Mouse (Mus musculus): ENCODE measurements at regions not wholly inside any gene's neighbourhood (a gene's known extent, or its start where the extent isn't known, plus 50 kb on each side); places are given as distances from the start of the nearest gene placed in this dataset.
"Not testable (repeated sequence)": the region's sequence is repeated elsewhere in the genome, so short reads cannot be mapped to it uniquely, and the experiment has no call there.

GRCm38 (mm10) chr5:28775648-28776359 lies 308.7 kb upstream of the Shh start:
- no peak for ATAC-seq (ENCODE audit: low TSS enrichment)

- no peak for ATAC-seq (ENCODE audit: low TSS enrichment)
Measured at GRCm38 (mm10) chr5:28771796-28772195, 304.7 kb upstream of the Shh start.

DNA sequence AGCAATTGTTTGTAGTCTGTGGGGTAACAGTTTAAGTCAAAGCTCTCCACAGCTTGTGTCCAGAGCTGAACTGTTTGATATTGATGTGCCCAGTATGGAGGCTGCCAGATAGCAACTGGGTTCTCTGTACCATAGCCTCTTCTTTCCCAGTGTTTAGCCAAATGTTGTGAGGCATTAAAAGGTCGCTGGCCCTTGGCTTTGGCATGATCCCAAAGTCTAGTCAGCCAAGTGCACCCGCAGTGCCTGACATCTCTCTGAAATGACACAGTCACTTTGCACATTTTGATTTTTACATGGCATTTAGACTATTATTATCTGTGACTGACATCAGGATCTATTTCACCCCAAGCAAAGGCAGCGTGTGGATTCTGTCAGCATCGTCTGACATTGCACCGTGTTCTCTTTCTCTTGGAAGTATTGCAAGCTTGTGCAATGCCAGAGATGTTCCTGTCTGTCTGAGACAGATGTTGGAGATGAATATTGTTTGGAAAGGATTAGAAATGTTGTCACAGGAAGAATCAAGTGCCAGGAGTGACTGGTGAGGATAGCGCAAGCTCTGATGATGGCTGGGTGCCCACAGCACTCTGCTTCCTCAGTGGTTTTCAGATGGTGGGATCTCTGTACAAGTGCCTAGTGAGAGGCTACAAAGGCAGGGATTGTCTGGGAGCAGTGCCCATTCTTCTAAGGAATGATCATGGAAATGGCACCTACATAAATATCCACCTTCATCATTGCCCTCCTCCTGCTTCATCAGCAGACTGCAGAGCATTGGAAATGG lies 289.3 kb upstream of the Shh start:
- ATAC-seq (ENCODE audit: low TSS enrichment) = no peak

DNA sequence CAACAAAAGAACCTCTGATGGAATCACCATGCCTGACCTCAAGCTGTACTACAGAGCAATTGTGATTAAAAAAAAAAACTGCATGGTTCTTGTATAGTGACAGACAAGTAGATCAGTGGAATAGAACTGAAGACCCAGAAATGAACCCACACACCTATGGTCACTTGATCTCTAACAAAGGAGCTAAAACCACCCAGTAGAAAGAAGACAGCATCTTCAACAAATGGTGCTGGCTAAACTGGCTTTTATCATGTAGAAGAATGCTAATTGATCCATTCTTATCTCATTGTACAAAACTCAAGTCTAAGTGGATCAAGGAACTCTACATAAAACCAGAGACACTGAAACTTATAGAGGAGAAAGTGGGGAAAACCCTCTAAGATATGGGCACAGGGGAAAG lies 284.8 kb upstream of the Shh start:
- not testable (repeated sequence) for ATAC-seq (ENCODE audit: low TSS enrichment)

DNA sequence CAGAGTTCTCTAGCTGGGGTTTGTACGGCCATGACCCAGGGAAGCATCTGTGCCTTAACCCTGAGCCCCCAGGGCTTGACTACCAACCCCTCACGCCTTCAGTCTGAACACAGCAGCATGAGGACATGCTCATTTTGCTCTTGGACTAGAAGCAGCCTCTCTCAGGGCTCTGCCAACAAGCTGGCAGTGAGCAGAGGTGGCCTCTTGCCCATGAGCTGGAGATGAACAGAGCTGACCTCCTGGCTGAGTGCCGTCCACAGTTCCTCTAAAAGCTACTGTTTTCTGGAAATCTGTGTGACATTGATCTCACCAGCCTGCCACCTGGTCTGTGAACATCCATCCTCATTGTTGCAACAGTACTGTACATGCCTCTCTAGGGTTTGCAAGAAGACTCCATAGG lies 267.7 kb upstream of the Shh start:
- ATAC-seq (ENCODE audit: low TSS enrichment) = peak; percentile 23

DNA sequence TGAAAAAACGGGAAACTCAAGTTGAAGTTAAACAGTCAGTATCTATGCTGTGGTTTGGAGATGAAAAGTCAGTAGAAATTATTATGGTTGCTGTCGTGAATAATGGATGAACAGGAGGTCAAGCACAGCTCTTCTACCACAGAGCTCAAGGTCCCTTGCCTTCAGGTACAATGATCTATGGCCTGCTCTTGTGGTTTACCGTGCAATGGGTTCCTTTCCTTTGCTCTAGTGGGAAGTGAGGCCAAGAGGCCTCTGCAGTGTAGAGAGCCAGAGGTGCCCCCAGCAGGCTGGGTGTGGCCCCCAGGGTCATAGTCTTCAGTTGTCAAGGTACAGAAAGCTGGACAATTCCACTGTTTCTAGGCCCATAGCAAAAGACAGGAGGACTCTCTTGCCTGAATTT lies 255.0 kb upstream of the Shh start:
- no peak for ATAC-seq (ENCODE audit: low TSS enrichment)

DNA sequence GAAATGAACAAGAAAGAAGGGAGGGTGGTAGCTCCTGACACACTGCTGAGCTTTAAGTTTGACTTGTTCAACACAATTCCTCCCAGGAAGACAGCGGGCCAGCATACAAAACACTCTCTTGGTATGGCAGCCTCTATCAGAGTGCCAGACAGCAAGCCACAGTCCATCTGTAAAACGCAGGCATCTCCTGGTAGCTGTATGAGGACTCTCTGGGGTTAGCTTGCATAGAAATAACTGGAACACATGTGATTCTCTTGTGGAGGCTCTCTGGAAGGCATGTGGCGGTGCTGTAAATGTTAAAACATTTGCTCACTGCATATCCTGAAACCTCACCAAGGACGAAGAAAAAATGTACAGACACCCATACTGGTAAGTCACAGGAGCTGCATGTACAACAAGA lies 247.9 kb upstream of the Shh start:
- no peak for ATAC-seq (ENCODE audit: low TSS enrichment)

DNA sequence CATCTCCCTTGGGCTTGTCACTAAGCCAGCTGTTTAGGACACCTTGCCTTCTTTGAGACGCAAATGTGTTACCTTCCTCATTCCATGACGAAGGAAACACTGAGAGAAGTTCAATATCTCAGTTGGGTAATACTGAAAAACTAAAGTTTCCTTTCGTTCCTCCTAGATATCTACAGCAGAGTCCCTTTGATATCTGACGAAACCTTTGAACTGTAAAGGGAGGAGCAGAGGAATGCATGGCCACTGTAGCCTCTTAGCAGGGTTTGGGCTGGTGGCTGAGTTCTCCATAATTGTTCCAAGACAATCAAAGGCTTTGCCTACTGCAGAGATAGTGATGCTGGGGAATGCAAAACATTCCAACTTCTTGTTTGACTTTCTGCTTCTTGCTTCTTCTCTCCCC lies 243.5 kb upstream of the Shh start:
- ATAC-seq (ENCODE audit: low TSS enrichment) = no peak

DNA sequence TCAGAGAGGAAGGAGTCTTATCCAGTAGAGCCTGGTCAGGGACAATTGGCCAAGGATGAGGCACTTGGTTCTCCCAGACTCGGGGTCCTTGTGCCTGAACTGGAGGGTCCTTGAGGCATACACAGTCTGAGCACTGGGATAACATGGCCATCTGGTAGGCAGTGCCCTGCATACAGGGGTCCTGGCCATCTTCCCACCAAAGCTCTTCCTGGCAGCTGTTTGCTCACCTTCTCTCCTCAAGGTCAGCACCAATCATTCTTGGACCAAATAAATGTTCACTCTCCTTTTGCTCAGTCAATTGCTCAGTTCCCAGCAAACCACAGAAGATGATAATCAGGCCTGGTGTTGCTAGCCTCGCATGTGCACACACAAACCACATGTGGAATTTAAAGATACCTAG lies 242.6 kb upstream of the Shh start:
- ATAC-seq (ENCODE audit: low TSS enrichment) = no peak

- ATAC-seq (ENCODE audit: low TSS enrichment) = peak; percentile 99
Measured at GRCm38 (mm10) chr5:28704359-28704758, 237.3 kb upstream of the Shh start.

- no peak for ATAC-seq (ENCODE audit: low TSS enrichment)
Measured at GRCm38 (mm10) chr5:28696966-28697365, 229.9 kb upstream of the Shh start.

DNA sequence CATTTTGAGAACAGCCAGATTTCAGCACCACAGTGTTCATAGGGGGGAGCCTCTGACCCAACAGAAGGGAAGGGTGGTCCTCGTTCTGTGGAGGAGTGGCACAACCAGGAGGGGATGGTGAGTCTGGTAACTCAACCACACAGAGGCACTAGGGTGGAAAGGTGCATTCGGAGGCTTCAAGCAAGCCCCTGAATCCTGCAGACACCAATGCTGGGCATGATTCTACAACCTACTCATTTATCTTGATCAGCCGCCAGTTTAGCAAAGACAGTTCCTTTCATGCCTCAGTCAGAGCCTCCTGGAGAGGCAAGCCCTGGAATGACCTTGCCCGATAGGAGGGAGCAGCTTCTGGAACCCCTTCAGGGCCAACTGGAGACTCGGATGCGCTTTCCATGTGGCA lies 223.1 kb upstream of the Shh start:
- ATAC-seq (ENCODE audit: low TSS enrichment) = no peak

DNA sequence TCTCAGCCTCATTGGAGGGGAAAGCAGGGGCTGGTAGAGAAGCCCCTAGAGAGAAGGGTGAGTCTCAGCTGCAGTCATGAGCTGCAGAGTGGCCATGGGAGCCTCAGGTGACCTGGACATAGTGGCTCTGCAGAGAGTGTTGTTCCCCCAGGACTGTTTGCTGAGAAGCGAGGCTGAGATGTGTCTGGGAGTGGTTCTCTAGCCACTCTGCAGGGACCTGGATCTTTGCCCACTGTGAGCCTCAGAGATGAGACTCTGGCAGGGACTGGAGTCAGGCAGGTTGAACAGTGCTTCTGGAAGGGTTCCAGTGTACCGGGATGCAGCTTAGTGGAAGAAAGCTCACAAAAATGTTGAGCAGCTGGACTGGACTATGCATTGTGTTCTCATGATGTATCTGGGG lies 222.6 kb upstream of the Shh start:
- ATAC-seq (ENCODE audit: low TSS enrichment) = no peak

DNA sequence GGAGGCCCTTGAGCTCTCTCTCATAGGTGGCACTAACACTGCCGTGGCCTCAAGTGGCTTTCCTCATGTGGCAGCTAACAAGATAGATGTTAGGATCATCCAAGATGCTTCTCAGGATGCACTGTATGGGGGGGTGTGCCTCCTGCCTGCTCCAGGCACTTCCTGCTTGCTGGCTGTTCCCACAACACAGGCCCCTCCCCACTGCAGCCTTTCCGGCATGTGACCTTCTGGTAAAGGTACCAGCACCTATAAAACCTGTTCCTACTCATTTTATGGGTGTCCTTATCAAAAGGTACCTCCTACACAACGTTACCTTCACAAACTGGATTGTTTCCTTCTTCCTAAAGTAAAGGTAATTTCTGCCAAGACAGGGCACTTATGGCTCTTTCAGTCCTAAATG lies 222.1 kb upstream of the Shh start:
- no peak for ATAC-seq (ENCODE audit: low TSS enrichment)

DNA sequence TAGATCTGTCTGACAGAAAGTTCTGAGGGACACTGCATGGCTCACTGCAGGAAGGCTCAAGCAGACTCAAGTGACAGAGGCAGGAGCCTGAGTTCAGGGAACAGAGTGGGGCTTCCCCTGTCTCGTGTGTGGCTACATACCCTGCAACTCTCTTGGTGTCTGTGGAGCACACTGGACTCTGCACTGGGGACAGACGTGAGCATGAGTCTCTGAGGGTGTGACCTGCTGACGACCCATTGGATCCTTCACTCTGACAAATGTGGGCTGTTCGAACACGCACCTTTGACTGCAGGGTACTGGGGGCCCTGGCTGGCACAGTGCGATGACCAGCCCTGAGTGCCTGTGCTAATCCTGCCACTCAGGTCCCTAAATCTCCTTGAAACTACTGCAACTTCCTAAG lies 215.8 kb upstream of the Shh start:
- ATAC-seq (ENCODE audit: low TSS enrichment) = no peak

DNA sequence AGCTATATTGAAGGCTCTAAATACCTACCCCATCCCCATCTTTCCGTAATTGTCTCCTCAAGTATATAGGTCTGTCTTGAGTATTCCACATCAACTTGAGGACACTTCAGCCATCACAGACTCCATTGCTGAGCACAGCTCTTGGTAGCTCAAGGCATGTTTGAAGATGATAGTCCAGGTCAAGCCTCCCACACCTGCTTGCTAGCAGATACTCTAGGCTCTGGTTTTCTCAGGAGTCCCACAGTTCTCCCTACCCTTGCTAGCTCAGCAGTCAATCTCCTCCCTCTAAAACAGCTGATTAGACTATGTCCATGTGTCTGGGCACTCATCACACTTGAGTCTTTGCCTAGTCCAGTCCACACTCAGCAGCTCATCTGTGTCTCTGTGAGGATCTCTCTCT lies 213.3 kb upstream of the Shh start:
- no peak for ATAC-seq (ENCODE audit: low TSS enrichment)

- 0 out of 2 replicates have a peak, but pooled peaks have one; percentile 27 for ATAC-seq (ENCODE audit: low TSS enrichment)
Measured at GRCm38 (mm10) chr5:28679761-28680160, 212.7 kb upstream of the Shh start.

DNA sequence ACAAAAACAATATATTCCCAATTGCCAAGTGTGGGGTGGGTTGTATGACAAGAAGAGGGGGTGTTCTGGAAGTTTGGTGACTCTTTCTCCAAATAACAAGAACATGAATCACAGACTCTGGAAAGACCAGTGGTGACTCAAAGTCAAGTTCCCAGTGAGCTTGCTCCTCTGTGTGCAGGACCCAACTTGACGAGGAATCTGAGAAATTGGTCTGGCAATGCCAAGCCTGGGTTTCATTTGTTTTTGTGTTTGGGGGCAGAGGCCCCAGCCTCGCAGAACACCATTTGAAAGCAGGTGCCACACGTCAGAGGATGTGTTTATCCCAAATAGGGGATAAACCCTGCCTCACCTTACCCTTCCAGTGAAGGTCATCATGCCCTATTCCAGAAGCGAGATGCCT lies 163.1 kb upstream of the Shh start:
- ATAC-seq (ENCODE audit: low TSS enrichment) = no peak

- peak; percentile 73 for ATAC-seq (ENCODE audit: low TSS enrichment)
Measured at GRCm38 (mm10) chr5:28611885-28612284, 144.8 kb upstream of the Shh start.

DNA sequence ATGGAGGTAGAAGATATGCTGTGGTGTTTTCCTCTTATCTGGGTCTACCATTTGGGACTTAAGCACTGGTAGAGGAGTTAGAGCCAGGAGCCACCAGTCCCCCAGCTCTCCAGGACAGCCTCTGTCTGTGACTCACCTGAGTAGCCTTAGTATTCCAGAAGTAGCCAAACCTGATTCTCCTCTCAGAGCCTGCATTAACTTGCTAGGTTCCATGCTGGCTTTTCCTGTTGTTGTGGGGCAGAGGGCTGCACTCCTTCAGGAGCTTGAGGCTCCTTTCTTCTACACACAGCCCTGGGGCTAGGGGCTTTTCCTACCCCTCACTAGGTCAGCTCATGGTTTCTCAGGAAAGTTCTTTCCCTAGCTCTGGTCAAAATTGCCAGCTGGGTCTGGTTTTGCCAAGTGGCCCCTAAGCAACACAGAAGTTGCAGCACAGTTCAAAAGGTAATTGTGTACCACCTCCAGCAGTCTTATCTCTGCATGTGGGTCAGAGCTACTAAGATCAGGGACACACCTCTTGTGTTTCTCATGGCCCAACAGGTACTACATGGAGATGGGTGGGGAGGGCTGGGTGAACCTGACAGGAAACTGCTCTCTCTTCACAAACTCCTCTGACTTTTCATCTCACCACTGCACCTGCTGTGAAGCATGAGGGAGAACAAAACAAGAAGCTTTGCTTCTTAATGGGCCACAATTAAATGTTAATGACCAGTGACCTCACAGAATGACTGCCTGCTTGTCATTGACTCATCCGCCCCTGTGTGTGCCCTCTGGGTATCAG lies 129.7 kb upstream of the Shh start:
- ATAC-seq (ENCODE audit: low TSS enrichment) = no peak

DNA sequence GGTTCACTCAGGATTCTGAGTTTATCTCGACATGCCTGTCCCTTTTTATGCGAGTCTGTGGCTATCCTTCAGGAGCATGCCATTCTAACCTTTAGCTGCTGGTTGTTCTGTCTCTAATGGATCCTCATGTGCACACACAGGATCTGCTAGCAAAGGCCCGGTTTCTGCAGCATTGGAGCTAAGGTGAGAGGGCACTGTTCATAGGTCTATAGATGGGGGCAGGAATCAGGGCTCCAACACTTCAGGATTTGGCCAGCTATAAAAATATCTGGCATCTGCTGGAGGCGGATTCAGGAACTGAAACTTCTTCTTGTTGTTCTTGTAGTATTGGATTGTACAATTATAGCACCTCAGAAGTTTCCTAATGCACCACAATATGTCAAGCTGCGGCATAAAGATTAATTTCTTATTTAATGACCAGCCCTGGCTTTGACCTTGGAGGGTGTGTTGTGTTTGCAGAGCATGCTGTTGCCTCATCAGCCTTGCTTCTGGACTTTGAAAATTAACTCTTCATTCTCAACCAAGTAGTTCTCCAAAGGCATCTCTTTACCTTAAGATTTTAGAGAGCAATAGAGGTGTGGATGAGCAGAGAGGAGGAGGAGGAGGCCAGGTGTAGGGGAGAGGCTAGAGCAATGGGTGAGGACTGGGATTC lies 104.4 kb upstream of the Shh start:
- no peak for ATAC-seq (ENCODE audit: low TSS enrichment)

DNA sequence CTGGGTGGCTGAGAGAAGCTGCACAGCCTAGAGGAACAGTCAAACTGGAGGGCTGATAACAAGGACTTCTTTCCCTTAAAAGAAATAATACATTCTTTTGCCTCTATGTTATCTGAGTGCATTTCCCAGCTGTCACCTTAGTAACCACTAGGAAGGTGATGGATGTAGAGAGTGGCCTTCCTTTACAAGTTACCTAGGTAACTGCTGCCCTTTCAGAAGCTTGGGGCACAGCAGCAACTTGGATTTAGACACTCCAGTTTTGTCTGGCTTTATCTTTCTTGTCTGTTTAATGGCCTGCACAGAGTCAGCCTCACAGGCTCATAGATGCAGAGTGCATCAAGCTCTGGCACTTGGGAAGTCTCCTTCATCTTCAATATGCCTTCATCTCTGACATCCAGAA lies 101.4 kb upstream of the Shh start:
- no peak for ATAC-seq (ENCODE audit: low TSS enrichment)

Measured in frontal cortex, adult (tissue).